In genomic region chr5:119663747-119664146, GRCm38 (mm10) we compare ENCODE assay signal across 23 mouse cellular contexts. TPM values are rescaled to one million over a fixed set of nuclear protein-coding genes. Genes with fewer than 3 reads are reported as not detected.
DNase-seq lines count a peak whose midpoint lies in the region; ATAC-seq lines count a peak whose summit lies in the region.
"Had no signal": no experiment of that assay in that cellular context is flagged by ENCODE, and none has a peak within 500 bp of the region (broad histone marks: within the 10 kb centered on the region; RNA-seq: fewer than 3 reads in every experiment).

No protein-coding gene starts in this region.

- no peak for ATAC-seq in hindbrain, embryonic 11.5 days (ENCODE audit: low FRiP score)
- no peak for ATAC-seq in hindbrain, embryonic 16.5 days
- ATAC-seq in limb, embryonic 11.5 days (ENCODE audit: insufficient number of reproducible peaks, low FRiP score, low TSS enrichment, low read depth) = no peak
- no peak for ATAC-seq in embryonic facial prominence, embryonic 12.5 days (ENCODE audit: insufficient number of reproducible peaks, insufficient read depth, low FRiP score, low TSS enrichment)
- no peak for ATAC-seq in limb, embryonic 13.5 days (ENCODE audit: low FRiP score, low read depth)
- ATAC-seq: forebrain, embryonic 15.5 days; liver, postnatal 0 days had no signal

- H3K4me2 ChIP-seq in hindbrain, embryonic 11.5 days (replicated peaks; ENCODE audit: low read depth, low read length) = no peak overlapping the region
- no peak overlapping the region for H3K4me2 ChIP-seq in hindbrain, embryonic 16.5 days (ENCODE audit: low read length)
- H3K4me2 ChIP-seq in limb, embryonic 11.5 days (ENCODE audit: low read depth, severe bottlenecking) = no peak overlapping the region
- peak overlapping the region; percentile 48 for H3K4me2 ChIP-seq in embryonic facial prominence, embryonic 12.5 days (replicated peaks)
- peak overlapping the region; percentile 52 for H3K4me2 ChIP-seq in limb, embryonic 13.5 days (replicated peaks)
- H3K4me2 ChIP-seq: forebrain, embryonic 15.5 days; hindbrain, embryonic 14.5 days; midbrain, embryonic 12.5 days had no signal

- DNase-seq in hindbrain, embryonic 11.5 days (ENCODE audit: low spot score) = peak; percentile 39
- peak; percentile 31 for DNase-seq in limb, embryonic 11.5 days (ENCODE audit: low spot score)
- no peak for DNase-seq in limb, embryonic 10.5 days (ENCODE audit: low spot score)
- no peak for DNase-seq in ovary, adult 18-20 months (ENCODE audit: low spot score)
- DNase-seq: B cell, adult 2 months; cerebellum, adult 8-10 months; cerebellum, postnatal 36 days; gastrocnemius, postnatal 14 days; heart, adult 11 months; kidney, adult 11 months; layer of hippocampus, adult 9-11 months; liver, postnatal 0 days; lung, postnatal 14 days; right cerebral cortex, postnatal 14 days had no signal

- H3K27ac ChIP-seq in hindbrain, embryonic 11.5 days (ENCODE audit: low read depth, low read length) = no peak overlapping the region
- no peak overlapping the region for H3K27ac ChIP-seq in hindbrain, embryonic 16.5 days (ENCODE audit: low read depth, low read length)
- no peak overlapping the region for H3K27ac ChIP-seq in limb, embryonic 11.5 days (replicated peaks; ENCODE audit: low read depth, low read length)
- H3K27ac ChIP-seq in limb, embryonic 10.5 days = no peak overlapping the region
- peak overlapping the region; percentile 70 for H3K27ac ChIP-seq in embryonic facial prominence, embryonic 12.5 days
- H3K27ac ChIP-seq in limb, embryonic 13.5 days = no peak overlapping the region
- H3K27ac ChIP-seq: forebrain, embryonic 15.5 days; hindbrain, embryonic 14.5 days; midbrain, embryonic 12.5 days; stomach, postnatal 0 days had no signal

- no peak overlapping the region for H3K9ac ChIP-seq in hindbrain, embryonic 11.5 days (ENCODE audit: low read depth, low read length)
- H3K9ac ChIP-seq in hindbrain, embryonic 16.5 days (ENCODE audit: low read depth, low read length) = no peak overlapping the region
- no peak overlapping the region for H3K9ac ChIP-seq in limb, embryonic 11.5 days (ENCODE audit: low read length)
- peak overlapping the region; percentile 28 for H3K9ac ChIP-seq in embryonic facial prominence, embryonic 12.5 days
- H3K9ac ChIP-seq in limb, embryonic 13.5 days = no peak overlapping the region
- H3K9ac ChIP-seq: forebrain, embryonic 15.5 days; heart, embryonic 12.5 days; hindbrain, embryonic 14.5 days; liver, postnatal 0 days; midbrain, embryonic 12.5 days had no signal

- H3K4me3 ChIP-seq in hindbrain, embryonic 11.5 days (ENCODE audit: low read depth, low read length) = no peak overlapping the region
- H3K4me3 ChIP-seq in hindbrain, embryonic 16.5 days (ENCODE audit: low read length) = no peak overlapping the region
- no peak overlapping the region for H3K4me3 ChIP-seq in limb, embryonic 11.5 days (ENCODE audit: low read depth, low read length)
- no peak overlapping the region for H3K4me3 ChIP-seq in limb, embryonic 10.5 days
- peak overlapping the region; percentile 20; the same call in 1 of the 2 replicates for H3K4me3 ChIP-seq in embryonic facial prominence, embryonic 12.5 days
- no peak overlapping the region for H3K4me3 ChIP-seq in limb, embryonic 13.5 days
- H3K4me3 ChIP-seq: forebrain, embryonic 15.5 days; heart, embryonic 12.5 days; midbrain, embryonic 12.5 days had no signal

- no peaks in the 10 kb centered on the region for H3K4me1 ChIP-seq in hindbrain, embryonic 11.5 days (replicated peaks; ENCODE audit: control insufficient read depth, insufficient read depth, low read length)
- H3K4me1 ChIP-seq in hindbrain, embryonic 16.5 days (ENCODE audit: control insufficient read depth, insufficient read depth, low read depth, low read length) = no peaks in the 10 kb centered on the region; the same call in 1 of the 2 replicates
- H3K4me1 ChIP-seq in limb, embryonic 11.5 days (ENCODE audit: control insufficient read depth, insufficient read depth, low read length) = peaks cover 16% of the 10 kb centered on the region
- peaks cover 68% of the 10 kb centered on the region for H3K4me1 ChIP-seq in limb, embryonic 10.5 days
- peaks cover 27% of the 10 kb centered on the region for H3K4me1 ChIP-seq in embryonic facial prominence, embryonic 12.5 days
- peaks cover 29% of the 10 kb centered on the region for H3K4me1 ChIP-seq in limb, embryonic 13.5 days
- H3K4me1 ChIP-seq: forebrain, embryonic 15.5 days; midbrain, embryonic 12.5 days had no signal

- no peaks in the 10 kb centered on the region for H3K9me3 ChIP-seq in hindbrain, embryonic 11.5 days (ENCODE audit: control insufficient read depth, low read length)
- no peaks in the 10 kb centered on the region for H3K9me3 ChIP-seq in hindbrain, embryonic 16.5 days (ENCODE audit: control insufficient read depth, low read length)
- H3K9me3 ChIP-seq in limb, embryonic 11.5 days (ENCODE audit: control insufficient read depth, low read length) = no peaks in the 10 kb centered on the region
- no peaks in the 10 kb centered on the region for H3K9me3 ChIP-seq in limb, embryonic 10.5 days (replicated peaks)
- no peaks in the 10 kb centered on the region for H3K9me3 ChIP-seq in embryonic facial prominence, embryonic 12.5 days
- no peaks in the 10 kb centered on the region for H3K9me3 ChIP-seq in limb, embryonic 13.5 days
- H3K9me3 ChIP-seq: forebrain, embryonic 15.5 days; heart, embryonic 12.5 days; midbrain, embryonic 12.5 days had no signal

- H3K27me3 ChIP-seq in hindbrain, embryonic 11.5 days (ENCODE audit: control insufficient read depth, insufficient read depth, low read length) = peaks cover 98% of the 10 kb centered on the region
- peaks cover 74% of the 10 kb centered on the region for H3K27me3 ChIP-seq in hindbrain, embryonic 16.5 days (replicated peaks; ENCODE audit: control insufficient read depth, insufficient read depth, low read length)
- H3K27me3 ChIP-seq in limb, embryonic 11.5 days (ENCODE audit: control insufficient read depth, insufficient read depth, low read length) = peaks cover 88% of the 10 kb centered on the region
- peaks cover 100% of the 10 kb centered on the region for H3K27me3 ChIP-seq in limb, embryonic 10.5 days (ENCODE audit: low read depth, poor library complexity, severe bottlenecking)
- H3K27me3 ChIP-seq in embryonic facial prominence, embryonic 12.5 days = peaks cover 75% of the 10 kb centered on the region
- H3K27me3 ChIP-seq in limb, embryonic 13.5 days = peaks cover 98% of the 10 kb centered on the region
- H3K27me3 ChIP-seq: CH12.LX had no signal

- 3% methylated on average over 5 of the region's 5 CpGs for WGBS in hindbrain, embryonic 11.5 days
- 5% methylated on average over 5 of the region's 5 CpGs for WGBS in hindbrain, embryonic 16.5 days
- WGBS in limb, embryonic 11.5 days = 20% methylated on average over 5 of the region's 5 CpGs
- WGBS in limb, embryonic 10.5 days = 13% methylated on average over 5 of the region's 5 CpGs
- WGBS in embryonic facial prominence, embryonic 12.5 days = 12% methylated on average over 5 of the region's 5 CpGs
- WGBS in limb, embryonic 13.5 days = 17% methylated on average over 5 of the region's 5 CpGs

- no peaks in the 10 kb centered on the region for H3K36me3 ChIP-seq in hindbrain, embryonic 11.5 days (ENCODE audit: control insufficient read depth, insufficient read depth, low read length)
- no peaks in the 10 kb centered on the region for H3K36me3 ChIP-seq in hindbrain, embryonic 16.5 days (ENCODE audit: control insufficient read depth, insufficient read depth, low read length)
- no peaks in the 10 kb centered on the region for H3K36me3 ChIP-seq in limb, embryonic 11.5 days (ENCODE audit: control insufficient read depth, insufficient read depth, low read length)
- H3K36me3 ChIP-seq in limb, embryonic 10.5 days = no peaks in the 10 kb centered on the region
- H3K36me3 ChIP-seq in embryonic facial prominence, embryonic 12.5 days = no peaks in the 10 kb centered on the region
- no peaks in the 10 kb centered on the region for H3K36me3 ChIP-seq in limb, embryonic 13.5 days
- H3K36me3 ChIP-seq: forebrain, embryonic 15.5 days; heart, embryonic 12.5 days; midbrain, embryonic 12.5 days had no signal

RNA-seq across cellular contexts. Expression of gene Tbx3, which starts 6.7 kb away (rescaled TPM):
- polyA plus RNA-seq in hindbrain, embryonic 11.5 days (2014; fragmentation: Nextera tagmentation; extraction: Ambion mirVana) = 5.1 and 9.0 TPM in 2 replicates
- 2.9 and 5.0 TPM in 2 replicates for polyA plus RNA-seq in hindbrain, embryonic 16.5 days (2015; fragmentation: Nextera tagmentation; extraction: Ambion mirVana)
- polyA plus RNA-seq in limb, embryonic 11.5 days (2014; fragmentation: Nextera tagmentation; extraction: Ambion mirVana) = 42.6 and 52.2 TPM in 2 replicates
- polyA plus RNA-seq in limb, embryonic 10.5 days (2016; fragmentation: Nextera tagmentation; extraction: Ambion mirVana) = 50.1 and 55.3 TPM in 2 replicates
- polyA plus RNA-seq in embryonic facial prominence, embryonic 12.5 days (2016; fragmentation: Nextera tagmentation; extraction: Ambion mirVana) = 59.5 and 65.3 TPM in 2 replicates
- 29.9 and 43.9 TPM in 2 replicates for polyA plus RNA-seq in limb, embryonic 13.5 days (2015; fragmentation: Nextera tagmentation; extraction: Ambion mirVana)

Comparison
In these comparisons a context has a peak if more than half of its experiments do, and no peak if none do; other contexts are left out.
1. DNase-seq: peak in hindbrain, embryonic 11.5 days (single experiment) and limb, embryonic 11.5 days (single experiment); none in limb, embryonic 10.5 days (single experiment) and ovary, adult 18-20 months (single experiment).
2. H3K4me2 ChIP-seq: peak in embryonic facial prominence, embryonic 12.5 days (single experiment) and limb, embryonic 13.5 days (single experiment); none in hindbrain, embryonic 11.5 days (single experiment), hindbrain, embryonic 16.5 days (single experiment) and limb, embryonic 11.5 days (single experiment).